Mouse (Mus musculus): Measurements from ENCODE around the gene Lmo4. TPM values are rescaled to one million over a fixed set of nuclear protein-coding genes. Genes with fewer than 3 reads are reported as not detected.
A peak's percentile ranks its signal among the peaks of the same experiment; 100 is the strongest.

Gene Lmo4
- total RNA-seq (2014; rRNA removed) (113 and 139 TPM in 2 replicates), polyA plus RNA-seq (2015; fragmentation: Nextera tagmentation; extraction: Ambion mirVana) (75.2 and 77.9 TPM in 2 replicates)

DNA sequence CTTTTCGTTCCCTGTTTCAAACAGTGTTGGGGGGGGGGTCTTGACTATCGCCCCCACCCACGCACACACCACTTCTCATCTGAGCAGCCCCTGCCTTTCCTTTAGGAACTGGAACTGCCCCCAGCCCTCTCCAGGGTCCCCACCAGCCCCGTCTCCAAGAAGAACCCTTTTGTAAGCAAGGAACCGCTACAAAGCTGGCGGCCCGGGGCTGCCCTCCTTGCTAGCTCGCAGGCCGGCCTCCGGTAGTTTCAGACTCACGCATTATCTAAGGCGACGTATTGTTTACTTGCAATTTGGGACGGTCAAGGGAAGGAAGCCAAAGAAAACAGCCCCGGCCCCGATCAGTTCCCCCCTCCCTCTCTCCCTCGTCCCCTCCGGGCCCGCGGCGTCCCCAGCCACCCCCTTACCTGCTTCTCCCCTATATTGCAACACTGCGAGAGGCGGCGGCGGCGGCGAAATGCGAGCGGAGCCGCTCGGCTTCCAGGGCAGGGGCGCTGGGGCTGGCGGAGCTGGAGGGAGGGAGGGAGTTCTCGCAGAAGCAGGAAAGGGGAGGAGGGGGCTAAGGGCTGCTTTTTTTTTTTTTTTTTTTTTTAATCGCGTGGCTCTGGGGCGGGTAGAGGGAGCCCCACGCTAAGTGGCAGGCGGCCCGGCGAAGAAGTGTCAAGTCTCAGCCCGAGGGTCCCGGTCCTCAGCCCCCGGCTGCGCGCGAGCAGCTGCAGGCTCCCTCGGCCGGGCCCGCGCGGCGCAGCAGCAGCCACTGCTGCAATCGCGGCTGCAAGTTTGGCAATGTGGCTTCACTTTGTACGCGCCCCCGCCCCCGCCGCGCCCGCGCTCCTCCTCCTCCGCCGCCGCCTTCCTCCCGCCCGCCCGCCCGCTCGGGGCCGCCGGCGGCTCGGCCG is at the start of gene Lmo4:
Gene Lmo4 (minus strand): TSS at position 808 of the 899 bp plus-strand sequence.
- no peak for TF ChIP-seq CTCF (IDR thresholded peaks at IDR 0.05)
- under 1% methylated on average over 24 of the region's 76 CpGs for WGBS
- no peaks in the 10 kb centered on the region for H3K36me3 ChIP-seq (ENCODE audit: insufficient read depth, low read length)
- no peaks in the 10 kb centered on the region for H3K9me3 ChIP-seq (ENCODE audit: low read length)
- peaks cover 6% of the 10 kb centered on the region; the same call in 1 of the 2 replicates for H3K4me1 ChIP-seq (ENCODE audit: insufficient read depth, low read length)
- H3K27ac ChIP-seq (ENCODE audit: low read depth, low read length): peak within 1 kb of the TSS; percentile 93
- H3K4me2 ChIP-seq (ENCODE audit: low read depth, low read length, poor library complexity, severe bottlenecking): peak within 1 kb of the TSS; percentile 97
- H3K27me3 ChIP-seq (ENCODE audit: insufficient read depth, low read length): no peaks in the 10 kb centered on the region
- H3K4me3 ChIP-seq (ENCODE audit: low read depth, low read length): peak within 1 kb of the TSS; percentile 80
- ATAC-seq (ENCODE audit: low FRiP score): peak; percentile 78
- DNase-seq (ENCODE audit: low spot score): peak; percentile 78
- H3K9ac ChIP-seq (replicated peaks; ENCODE audit: low read length, poor library complexity, severe bottlenecking): peak within 1 kb of the TSS; percentile 87

DNA sequence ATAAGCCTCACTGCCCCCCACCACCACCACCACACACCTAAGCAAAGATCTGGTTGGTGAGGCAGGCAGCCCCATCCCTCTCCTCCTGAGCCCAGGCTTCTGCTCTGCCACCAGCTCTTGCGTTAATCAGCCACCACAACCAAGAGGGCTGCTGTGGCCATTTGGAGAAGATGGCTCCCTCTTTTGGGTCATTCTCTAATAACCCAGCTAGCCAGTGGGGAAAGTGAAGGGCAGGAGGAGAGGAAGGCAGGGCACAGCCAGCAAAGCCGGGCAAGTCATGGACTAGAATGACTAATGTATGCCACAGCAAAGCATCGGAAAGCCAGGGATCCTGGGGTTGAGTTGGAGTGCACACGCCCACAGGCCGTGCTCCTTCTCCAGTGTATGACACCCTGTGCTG is 49.3 kb upstream of the Lmo4 start:
- Histone ChIP-seq H3K4me3 (ENCODE audit: low read depth, low read length) (no peak overlapping the region), H3K9me3 (ENCODE audit: low read length) (no peaks in the 10 kb centered on the region), H3K27me3 (ENCODE audit: insufficient read depth, low read length) (no peaks in the 10 kb centered on the region), H3K4me2 (ENCODE audit: low read depth, low read length, poor library complexity, severe bottlenecking) (no peak overlapping the region), H3K4me1 (ENCODE audit: insufficient read depth, low read length) (no peaks in the 10 kb centered on the region), H3K9ac (replicated peaks; ENCODE audit: low read length, poor library complexity, severe bottlenecking) (no peak overlapping the region), H3K27ac (ENCODE audit: low read depth, low read length) (no peak overlapping the region), H3K36me3 (ENCODE audit: insufficient read depth, low read length) (no peaks in the 10 kb centered on the region)
- DNase-seq (ENCODE audit: low spot score) (no peak), ATAC-seq (ENCODE audit: low FRiP score) (no peak)
- no peak for TF ChIP-seq CTCF (IDR thresholded peaks at IDR 0.05)
- WGBS: 96% methylated on average over 5 of the region's 5 CpGs

DNA sequence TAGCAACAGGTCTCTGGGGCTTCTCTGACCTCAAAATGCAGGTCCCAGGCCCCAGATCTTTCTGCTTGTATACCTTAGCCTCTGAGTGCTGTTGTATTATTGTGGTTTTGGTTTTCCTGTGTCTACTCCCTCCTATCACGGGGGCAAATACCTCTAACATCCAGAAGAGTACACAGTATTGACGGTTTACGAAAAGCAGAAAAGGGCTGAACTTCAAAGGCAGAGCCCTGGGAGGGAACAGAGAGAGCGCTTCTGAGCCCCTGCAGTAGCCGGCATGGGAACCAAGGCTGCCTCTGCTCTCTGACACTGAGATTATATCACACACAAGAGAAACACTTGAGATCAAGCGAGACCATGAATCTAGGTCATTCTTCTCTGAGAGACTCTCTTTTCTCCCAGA is 48.0 kb upstream of the Lmo4 start:
- ATAC-seq (ENCODE audit: low FRiP score): no peak
- Histone ChIP-seq H3K9ac (replicated peaks; ENCODE audit: low read length, poor library complexity, severe bottlenecking) (no peak overlapping the region), H3K4me1 (ENCODE audit: insufficient read depth, low read length) (no peaks in the 10 kb centered on the region), H3K27me3 (ENCODE audit: insufficient read depth, low read length) (no peaks in the 10 kb centered on the region), H3K4me3 (ENCODE audit: low read depth, low read length) (no peak overlapping the region), H3K9me3 (ENCODE audit: low read length) (no peaks in the 10 kb centered on the region), H3K36me3 (ENCODE audit: insufficient read depth, low read length) (no peaks in the 10 kb centered on the region), H3K27ac (ENCODE audit: low read depth, low read length) (no peak overlapping the region), H3K4me2 (ENCODE audit: low read depth, low read length, poor library complexity, severe bottlenecking) (no peak overlapping the region)
- DNase-seq (ENCODE audit: low spot score): no peak
- TF ChIP-seq CTCF (IDR thresholded peaks at IDR 0.05): no peak
- WGBS: 74% methylated on average over 6 of the region's 6 CpGs

GRCm38 (mm10) chr3:144252109-144252508 is 47.1 kb upstream of the Lmo4 start:
- 88% methylated on average over 4 of the region's 4 CpGs for WGBS

DNA sequence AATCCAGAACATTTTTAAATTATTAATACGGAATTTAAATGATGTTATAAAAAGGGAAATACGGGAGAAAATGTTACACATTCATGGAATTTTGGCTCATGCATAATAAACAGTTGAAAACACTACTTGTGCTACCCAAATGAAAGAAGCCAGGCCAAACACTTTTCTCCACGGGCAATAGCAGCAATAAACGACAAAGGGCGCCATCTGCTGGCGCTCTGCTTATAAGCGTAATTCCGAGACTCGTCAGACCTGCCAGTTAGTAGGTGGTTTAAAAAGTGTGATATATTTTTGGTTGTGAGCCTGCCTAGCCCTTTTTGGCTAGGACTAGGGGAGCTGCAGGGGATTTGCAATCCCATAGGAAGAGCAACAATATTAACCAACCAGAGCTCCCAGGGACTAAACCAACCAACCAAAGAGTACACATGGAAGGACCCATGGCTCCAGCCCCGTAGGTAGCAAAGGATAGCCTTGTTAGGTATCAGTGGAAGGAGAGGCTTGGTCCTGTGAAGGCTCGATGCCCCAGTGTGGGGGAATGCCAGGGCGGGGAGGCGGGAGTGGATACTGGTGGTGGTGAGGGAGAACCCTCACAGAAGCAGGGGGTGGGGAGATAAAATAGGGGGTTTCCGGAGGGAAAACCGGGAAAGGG is 37.1 kb upstream of the Lmo4 start:
- no peak overlapping the region for H3K4me2 ChIP-seq (ENCODE audit: low read depth, low read length, poor library complexity, severe bottlenecking)
- no peaks in the 10 kb centered on the region for H3K4me1 ChIP-seq (ENCODE audit: insufficient read depth, low read length)
- no peak overlapping the region for H3K4me3 ChIP-seq (ENCODE audit: low read depth, low read length)
- H3K9ac ChIP-seq (replicated peaks; ENCODE audit: low read length, poor library complexity, severe bottlenecking): no peak overlapping the region
- 0 out of 2 replicates have a peak, but pooled peaks have one; percentile 54 for ATAC-seq (ENCODE audit: low FRiP score)
- H3K27ac ChIP-seq (ENCODE audit: low read depth, low read length): no peak overlapping the region
- no peaks in the 10 kb centered on the region for H3K27me3 ChIP-seq (ENCODE audit: insufficient read depth, low read length)
- no peaks in the 10 kb centered on the region for H3K9me3 ChIP-seq (ENCODE audit: low read length)
- WGBS: 29% methylated on average over 15 of the region's 15 CpGs
- peak; percentile 89 for TF ChIP-seq CTCF (IDR thresholded peaks at IDR 0.05)
- no peaks in the 10 kb centered on the region for H3K36me3 ChIP-seq (ENCODE audit: insufficient read depth, low read length)
- DNase-seq (ENCODE audit: low spot score): peak; percentile 92

More at GRCm38 (mm10) chr3:144252109-144252508, 47.1 kb upstream of the Lmo4 start:
- no peak for DNase-seq (ENCODE audit: low spot score)
- Histone ChIP-seq H3K9me3 (ENCODE audit: low read length) (no peaks in the 10 kb centered on the region), H3K4me2 (ENCODE audit: low read depth, low read length, poor library complexity, severe bottlenecking) (no peak overlapping the region), H3K4me3 (ENCODE audit: low read depth, low read length) (no peak overlapping the region), H3K27me3 (ENCODE audit: insufficient read depth, low read length) (no peaks in the 10 kb centered on the region), H3K4me1 (ENCODE audit: insufficient read depth, low read length) (no peaks in the 10 kb centered on the region), H3K27ac (ENCODE audit: low read depth, low read length) (no peak overlapping the region), H3K36me3 (ENCODE audit: insufficient read depth, low read length) (no peaks in the 10 kb centered on the region), H3K9ac (replicated peaks; ENCODE audit: low read length, poor library complexity, severe bottlenecking) (no peak overlapping the region)
- ATAC-seq (ENCODE audit: low FRiP score): no peak
- no peak for TF ChIP-seq CTCF (IDR thresholded peaks at IDR 0.05)

DNA sequence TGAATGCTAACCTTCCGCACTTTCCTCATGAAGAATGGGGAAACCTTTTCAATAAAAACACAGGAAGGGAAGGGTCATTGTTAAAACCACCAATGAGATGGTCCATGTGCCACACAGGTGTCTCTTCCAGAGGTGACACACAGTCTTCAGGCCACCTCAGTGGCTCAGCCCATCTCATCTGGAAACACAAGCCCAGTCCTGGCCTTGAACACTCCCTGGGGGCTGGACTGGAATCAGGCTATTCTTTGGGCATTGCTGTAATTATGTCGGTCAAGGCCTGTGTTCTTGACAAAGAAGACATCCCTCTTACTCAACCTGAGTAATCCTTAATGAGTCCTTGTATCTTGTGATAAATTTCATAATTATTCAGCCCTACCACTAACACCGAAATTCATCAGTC is 36.1 kb upstream of the Lmo4 start:
- H3K27ac ChIP-seq (ENCODE audit: low read depth, low read length): no peak overlapping the region
- no peak for TF ChIP-seq CTCF (IDR thresholded peaks at IDR 0.05)
- DNase-seq (ENCODE audit: low spot score) (no peak), ATAC-seq (ENCODE audit: low FRiP score) (no peak)
- 83% methylated on average over 3 of the region's 3 CpGs for WGBS
- no peak overlapping the region for H3K4me3 ChIP-seq (ENCODE audit: low read depth, low read length)
- no peaks in the 10 kb centered on the region for H3K4me1 ChIP-seq (ENCODE audit: insufficient read depth, low read length)
- H3K27me3 ChIP-seq (ENCODE audit: insufficient read depth, low read length): no peaks in the 10 kb centered on the region
- H3K9ac ChIP-seq (replicated peaks; ENCODE audit: low read length, poor library complexity, severe bottlenecking): no peak overlapping the region
- H3K4me2 ChIP-seq (ENCODE audit: low read depth, low read length, poor library complexity, severe bottlenecking): no peak overlapping the region
- H3K9me3 ChIP-seq (ENCODE audit: low read length): no peaks in the 10 kb centered on the region
- H3K36me3 ChIP-seq (ENCODE audit: insufficient read depth, low read length): no peaks in the 10 kb centered on the region

Data from midbrain, postnatal 0 days (tissue).